Mouse (Mus musculus) cortical plate, adult 2 months (tissue): Measurements from ENCODE around the gene Sly. TPM values are rescaled to one million over a fixed set of nuclear protein-coding genes. Genes with fewer than 3 reads are reported as not detected.
"Not testable (repeated sequence)": the region's sequence is repeated elsewhere in the genome, so short reads cannot be mapped to it uniquely, and the experiment has no call there.

Source experiments
- H3K27ac ChIP-seq: fragments of 200-500 bp; 2 replicates; pipeline ENCODE4 v1.5.1; 2012; ENCODE audit warnings: low read length, control low read depth, inconsistent platforms; ENCODE audit not compliant: insufficient read depth
- H3K4me1 ChIP-seq: fragments of 200-500 bp; 2 replicates; pipeline ENCODE4 v1.6.1; 2011; ENCODE audit warnings: low read length; ENCODE audit not compliant: control insufficient read depth, insufficient read depth
- H3K4me3 ChIP-seq: fragments of 200-500 bp; 2 replicates; pipeline ENCODE4 v1.5.1; 2011; ENCODE audit warnings: mild to moderate bottlenecking, low read length, control low read depth; ENCODE audit not compliant: insufficient read depth
- polyA plus RNA-seq: library from polyadenylated mRNA; depleted of rRNA; stranded (reverse); fragments of >200 nt; gene quantifications from 2 replicates; pipeline ENCODE4 v1.2.3, GENCODE M21; 2012; rRNA removed

Gene Sly
- not detected in 2 replicates for polyA plus RNA-seq

DNA sequence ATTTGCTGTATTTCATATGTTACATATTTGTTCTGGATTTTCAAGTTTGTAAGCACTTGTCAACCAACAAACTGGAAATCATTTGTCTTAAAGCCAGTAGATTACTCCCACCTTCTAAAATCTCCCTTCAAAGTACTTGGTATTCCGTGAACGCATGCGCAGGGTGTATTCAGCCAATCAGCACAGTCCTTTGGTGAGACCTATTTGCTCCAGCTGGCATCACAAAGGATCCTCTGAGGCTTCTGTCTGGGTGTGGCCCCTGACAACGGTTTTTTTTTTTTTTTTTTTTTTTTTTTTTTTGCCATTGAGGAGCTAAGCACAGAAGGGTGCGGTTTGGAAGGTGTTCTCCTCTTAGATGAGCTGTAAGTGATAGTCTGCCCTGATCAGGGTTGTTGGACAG lies at the start of gene Sly:
TSS of gene Sly (plus strand) at position 301 of the 400 bp plus-strand sequence.
- not testable (repeated sequence) for H3K4me1 ChIP-seq, H3K27ac ChIP-seq, H3K4me3 ChIP-seq
